Mouse (Mus musculus): ENCODE measurements at regions not wholly inside any gene's neighbourhood (a gene's known extent, or its start where the extent isn't known, plus 50 kb on each side); places are given as distances from the start of the nearest gene placed in this dataset.

DNA sequence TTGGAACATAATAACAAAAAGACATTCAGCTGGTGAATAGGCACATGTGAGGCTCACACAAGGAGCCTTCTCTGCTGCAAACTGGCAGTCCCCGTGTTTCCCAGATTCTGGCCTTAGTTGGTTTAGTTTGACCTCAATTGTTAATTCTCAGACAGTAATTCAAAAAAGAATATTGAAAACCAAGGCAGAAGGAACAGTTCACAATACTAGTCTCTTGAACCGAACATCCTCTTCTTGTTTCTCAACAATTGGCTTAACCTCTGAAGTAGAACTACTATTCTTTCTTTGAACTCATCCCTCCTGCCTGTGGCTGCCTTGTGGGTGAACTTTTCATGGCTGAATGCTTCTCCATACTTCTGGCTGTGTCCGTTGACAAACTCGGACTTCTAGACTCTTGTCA, 110.4 kb upstream of the Neil3 start:
- DNase-seq (ENCODE audit: low spot score) = no peak

DNA sequence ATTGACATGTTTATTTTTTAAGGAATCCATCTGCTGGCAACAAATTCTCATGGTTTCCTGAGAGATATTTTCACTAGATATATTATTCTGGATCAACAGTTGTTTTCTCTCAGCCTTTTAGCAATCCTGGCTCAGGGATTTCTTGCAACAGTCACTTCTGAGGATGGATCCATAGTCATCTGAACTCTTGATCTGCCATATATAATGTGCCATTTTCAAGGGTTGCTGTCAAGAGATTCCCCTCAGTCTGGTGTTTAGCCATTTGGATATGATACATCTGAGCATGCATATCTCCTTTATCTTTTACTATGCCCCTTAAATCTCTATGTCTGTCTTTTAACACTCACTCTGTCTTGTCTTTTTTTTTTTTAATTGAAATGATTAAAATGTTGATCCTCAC, 130.3 kb upstream of the Neil3 start:
- no peak for DNase-seq (ENCODE audit: low spot score)

DNA sequence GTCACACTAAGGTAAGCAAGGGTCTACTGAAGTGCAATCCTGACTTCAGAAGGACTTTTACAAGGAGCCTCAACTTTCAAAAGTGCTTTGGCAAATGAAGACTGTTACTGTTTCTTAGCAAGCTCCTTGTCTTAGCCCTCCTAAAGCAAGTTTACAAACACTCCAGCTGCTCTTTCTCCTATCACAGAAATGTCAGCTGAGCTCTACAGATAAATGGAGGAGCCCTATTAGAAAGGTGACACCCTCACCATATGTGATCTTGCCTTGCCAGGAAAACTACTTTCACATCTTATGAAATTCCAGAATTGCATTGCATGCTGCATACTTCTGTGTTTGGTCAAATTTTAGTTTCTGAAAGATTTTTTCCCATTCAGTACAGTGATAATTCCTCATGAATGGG, 136.6 kb upstream of the Neil3 start:
- no peak for DNase-seq (ENCODE audit: low spot score)

DNA sequence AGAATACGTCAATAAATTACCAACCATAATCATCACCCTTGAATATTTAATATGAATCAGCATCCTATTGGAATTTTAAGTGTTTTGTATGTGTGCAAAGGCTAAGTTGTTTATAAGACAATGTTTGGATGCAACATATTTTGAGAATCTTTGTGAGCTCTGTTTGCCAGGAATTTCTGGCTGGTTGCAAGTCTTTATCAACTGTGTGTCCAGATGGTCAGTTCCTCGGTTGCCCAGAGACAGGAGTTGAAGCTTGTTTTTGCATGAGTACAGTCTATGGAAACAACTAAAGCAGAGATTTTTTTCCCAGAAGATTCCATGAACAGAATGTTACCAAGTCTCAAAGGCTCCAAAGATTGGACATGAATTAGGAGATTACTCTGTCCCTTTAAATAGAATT, 142.0 kb upstream of the Neil3 start:
- no peak for DNase-seq (ENCODE audit: low spot score)

DNA sequence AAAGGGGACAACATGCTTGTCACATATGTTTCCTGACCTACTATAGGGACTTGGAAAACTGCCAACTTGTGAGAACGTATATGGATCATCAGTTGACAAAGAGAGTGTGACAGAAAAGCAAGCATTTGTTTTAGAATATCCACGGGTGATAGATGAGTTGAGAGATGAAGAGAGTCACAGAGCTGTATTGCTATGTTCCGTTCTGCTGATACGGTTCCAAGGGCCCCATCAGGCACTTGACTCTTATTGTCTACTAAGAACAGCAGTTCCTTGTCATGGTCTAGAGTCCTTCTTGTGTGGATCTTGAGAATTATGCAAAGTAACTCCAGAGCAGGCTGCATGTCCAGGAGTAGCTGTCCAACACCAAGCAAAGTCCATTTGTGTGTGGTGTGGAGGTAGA, 143.0 kb upstream of the Neil3 start:
- no peak for DNase-seq (ENCODE audit: low spot score)

DNA sequence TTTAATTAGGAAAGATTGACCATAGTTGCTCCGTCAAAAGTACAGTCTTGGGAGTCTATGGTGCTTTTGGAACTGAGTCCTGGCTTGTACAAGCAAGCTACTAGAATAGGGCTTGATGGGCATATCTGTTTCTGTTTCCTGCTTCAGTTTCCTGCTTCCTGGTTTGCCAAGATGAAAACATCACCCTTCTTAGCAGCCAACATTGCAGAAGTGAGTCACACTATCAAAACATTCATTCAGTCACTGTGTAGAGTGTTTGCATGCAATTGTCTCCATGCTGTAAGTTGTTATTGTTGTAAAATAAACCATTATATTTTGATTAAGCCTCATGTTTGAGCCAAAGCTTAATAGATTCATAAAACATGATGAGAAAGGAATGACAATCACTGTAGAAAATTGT, 149.3 kb upstream of the Neil3 start:
- no peak for DNase-seq (ENCODE audit: low spot score)

DNA sequence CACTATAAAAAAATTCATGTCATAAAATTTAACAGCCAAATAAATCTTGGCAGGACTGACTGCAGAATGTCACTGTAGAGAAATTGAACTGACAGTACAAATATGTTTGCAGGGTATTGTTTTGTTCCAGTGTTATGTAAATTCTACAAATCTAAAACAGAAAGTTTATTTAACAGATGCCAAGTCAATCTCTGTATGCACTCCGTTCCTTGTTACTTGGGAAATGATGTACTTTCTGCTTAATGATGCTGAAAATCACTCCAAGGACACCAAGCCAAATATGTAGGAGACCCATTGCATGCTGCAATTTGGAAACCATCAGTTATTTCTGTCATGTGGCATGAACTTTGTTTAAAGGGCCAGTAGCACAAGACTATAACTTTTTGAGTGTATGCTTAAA, 182.3 kb upstream of the Neil3 start:
- DNase-seq (ENCODE audit: low spot score) = no peak

DNA sequence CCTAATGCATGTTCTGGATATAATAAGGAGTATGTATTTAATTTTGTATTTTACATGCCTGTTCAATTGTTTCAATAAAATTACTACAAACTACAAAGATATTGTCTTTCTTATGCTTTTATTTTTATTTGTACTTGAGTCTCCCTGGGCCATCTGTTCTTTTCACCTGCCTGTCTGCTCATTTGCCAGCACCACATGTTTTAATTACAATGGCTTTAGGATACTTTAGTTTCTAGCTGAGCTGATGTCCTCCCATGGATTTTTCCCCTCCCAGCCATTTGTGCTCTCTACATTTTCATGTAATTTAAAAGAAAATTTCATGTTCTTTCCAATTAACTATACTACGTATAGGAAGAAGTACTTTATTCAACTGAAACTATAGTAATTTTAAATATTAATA, 188.5 kb upstream of the Neil3 start:
- DNase-seq (ENCODE audit: low spot score) = no peak

DNA sequence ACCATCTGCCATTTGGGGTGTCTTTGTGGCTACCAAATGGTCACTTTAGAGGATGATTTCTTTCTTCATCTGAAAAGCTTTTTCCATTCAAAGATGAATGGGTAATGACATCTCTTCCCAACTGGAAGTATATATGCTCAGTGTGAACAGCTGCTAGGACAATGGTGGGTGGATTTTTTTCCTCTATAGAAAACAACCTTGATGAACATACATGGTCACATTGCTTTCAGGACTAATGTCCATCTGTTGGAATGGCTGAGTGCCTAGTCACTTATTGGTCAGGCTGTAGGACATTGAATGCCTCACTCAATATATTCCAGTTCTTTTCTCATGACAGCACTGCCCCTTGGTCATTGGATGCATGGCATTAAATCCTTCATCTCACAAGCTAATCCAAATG, 209.0 kb upstream of the Neil3 start:
- DNase-seq (ENCODE audit: low spot score) = no peak

DNA sequence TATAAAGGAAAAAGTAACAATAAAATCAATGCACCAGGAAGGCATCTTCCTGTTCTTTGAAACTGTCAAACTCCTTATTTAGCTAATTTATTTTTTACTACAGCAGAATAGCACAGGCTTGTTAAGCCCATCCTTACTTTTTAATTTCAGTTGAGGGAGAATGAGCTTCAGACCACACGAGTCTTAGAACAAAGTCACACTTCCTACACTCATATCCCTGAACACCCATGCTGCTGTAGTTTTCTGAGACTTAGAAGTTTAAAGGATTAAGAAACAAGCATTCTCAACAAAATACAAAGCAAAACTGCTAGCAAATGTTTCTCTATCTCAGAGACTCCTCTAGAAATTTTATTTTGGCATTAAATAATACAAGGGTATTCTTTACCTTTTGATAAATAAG, 208.8 kb upstream of the Vegfc start:
- no peak for DNase-seq (ENCODE audit: low spot score)

DNA sequence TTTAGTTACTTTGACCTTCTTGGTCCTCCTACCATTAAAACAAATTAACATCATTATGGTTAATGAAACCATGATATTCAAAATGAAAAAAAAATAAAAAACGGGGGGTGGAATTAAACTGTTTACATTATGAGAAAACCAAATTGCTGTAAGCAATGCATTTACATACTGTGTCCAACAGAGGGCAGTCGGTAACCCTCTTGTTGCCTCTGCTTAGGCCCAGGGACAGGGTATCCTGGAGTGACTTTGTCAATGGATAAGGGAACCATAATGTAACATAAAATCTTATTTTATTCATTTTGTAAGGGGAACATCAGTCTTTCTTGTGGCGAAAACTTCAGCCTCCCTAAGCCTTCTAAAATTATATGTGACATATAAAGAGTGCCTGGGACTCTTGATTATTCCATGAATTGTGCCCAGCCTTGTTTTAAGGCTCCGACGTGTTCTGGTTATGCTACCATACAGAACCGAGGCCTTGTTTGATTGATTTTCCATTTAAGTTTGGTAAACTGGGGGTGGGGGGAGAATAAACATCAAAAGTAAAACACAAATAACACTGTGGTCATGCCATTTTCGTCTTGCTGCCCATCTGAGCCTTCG, 207.3 kb upstream of the Vegfc start:
- DNase-seq (ENCODE audit: low spot score) = peak; percentile 3

DNA sequence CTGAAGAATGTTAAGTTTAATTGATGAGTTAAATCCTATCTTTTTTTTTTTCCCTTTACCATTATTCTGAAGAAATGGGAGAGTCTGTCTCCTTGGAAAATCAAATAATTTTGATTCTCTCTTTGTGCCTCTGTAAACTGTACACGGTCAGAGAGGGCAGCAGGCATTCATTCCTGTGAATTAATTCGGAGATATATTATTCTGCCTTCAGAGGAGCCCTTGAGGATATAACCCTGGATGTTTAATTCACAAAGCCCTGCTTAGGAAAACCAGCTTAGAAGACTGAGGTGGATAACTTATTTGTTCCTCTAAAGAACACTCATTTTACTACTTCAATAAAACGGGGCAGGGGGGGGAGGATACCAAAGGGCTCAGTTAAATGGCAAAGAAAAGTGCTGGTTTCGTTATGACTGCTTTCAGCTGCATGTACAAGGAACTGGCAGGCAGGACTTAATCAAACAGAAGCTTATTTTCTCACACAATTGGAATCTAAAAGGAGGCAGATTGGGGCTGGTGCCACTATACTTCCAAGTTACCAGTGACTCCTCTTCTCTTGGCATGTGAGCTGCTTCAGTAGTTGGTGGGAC, 205.3 kb upstream of the Vegfc start:
- DNase-seq (ENCODE audit: low spot score) = no peak

DNA sequence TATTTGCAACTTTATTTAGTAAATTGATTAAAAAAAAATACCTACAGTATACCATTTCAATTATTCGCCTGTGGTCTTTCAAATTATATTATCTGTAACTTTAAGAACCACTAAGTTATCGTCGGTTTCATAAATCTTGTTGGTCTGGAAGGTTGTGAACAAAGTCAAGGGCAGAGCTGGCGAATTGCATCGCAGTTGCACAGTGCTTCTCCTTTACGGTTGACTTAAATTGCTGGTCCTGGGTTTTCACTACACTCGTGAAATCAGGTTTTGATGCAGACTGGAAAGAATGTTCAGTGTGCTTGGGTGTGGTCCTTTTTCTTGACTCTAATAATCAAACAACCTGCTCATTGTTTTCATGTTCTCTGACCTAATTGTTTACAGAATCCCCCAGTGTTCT, 198.6 kb upstream of the Vegfc start:
- no peak for DNase-seq (ENCODE audit: low spot score)

DNA sequence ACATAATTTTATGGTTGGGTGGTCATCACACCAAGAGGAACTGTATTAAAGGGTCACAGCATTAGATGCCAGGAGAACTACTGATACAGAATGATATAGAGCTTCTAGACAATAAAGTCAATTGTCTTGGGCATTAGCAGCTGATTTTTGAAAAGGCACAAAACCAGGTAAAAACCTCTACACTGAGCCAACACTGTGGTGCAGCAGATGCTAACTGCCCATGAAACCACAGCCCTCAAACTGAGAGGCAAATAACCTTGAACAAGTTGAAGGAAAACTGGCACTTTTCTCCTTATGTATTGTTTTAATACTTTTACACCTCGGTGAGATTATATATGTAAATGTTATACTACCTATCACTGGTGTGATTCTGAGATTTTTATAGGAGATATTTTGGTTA, 195.9 kb upstream of the Vegfc start:
- DNase-seq (ENCODE audit: low spot score) = no peak

DNA sequence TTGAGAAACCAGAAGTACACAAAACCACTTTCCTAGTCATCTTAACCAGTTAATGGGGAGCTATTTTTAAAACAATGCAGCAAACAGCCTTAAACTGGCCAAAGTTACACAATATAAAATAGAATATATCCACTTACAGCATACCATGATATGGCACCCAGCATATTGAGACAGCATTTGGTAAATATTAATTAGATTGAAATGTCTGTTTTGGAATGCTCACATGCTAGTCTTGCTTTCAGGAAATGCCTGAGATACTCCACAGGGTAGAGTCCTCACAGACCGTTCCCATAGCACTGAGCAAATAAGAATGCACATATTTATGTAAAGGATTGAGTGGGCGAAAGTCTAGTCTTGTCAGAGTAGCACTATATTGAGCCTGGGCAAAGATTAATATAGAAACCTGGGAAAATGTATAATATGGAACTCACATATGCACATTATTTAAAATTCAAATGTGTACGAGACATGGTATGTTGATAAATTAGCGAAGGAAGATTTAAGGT, 185.1 kb upstream of the Vegfc start:
- DNase-seq (ENCODE audit: low spot score) = no peak

DNA sequence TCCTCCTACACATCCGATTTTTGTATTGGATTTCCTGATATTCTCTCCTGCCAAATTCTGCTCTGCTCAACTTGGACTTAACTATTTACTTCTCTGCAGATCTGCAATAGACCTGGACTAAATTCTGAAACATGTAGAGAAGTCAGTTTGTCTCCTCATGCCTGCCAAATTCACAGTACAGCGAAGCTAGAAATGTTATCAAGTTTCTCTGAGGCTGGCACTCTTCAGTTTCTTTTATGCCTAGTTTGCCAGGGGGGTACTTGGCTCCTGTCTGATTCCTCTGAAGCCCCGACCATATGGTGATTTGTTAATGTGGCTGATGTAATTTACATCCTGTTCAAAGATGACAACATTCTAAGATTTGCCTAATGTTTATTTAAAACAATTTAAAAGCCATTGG, 184.6 kb upstream of the Vegfc start:
- no peak for DNase-seq (ENCODE audit: low spot score)

DNA sequence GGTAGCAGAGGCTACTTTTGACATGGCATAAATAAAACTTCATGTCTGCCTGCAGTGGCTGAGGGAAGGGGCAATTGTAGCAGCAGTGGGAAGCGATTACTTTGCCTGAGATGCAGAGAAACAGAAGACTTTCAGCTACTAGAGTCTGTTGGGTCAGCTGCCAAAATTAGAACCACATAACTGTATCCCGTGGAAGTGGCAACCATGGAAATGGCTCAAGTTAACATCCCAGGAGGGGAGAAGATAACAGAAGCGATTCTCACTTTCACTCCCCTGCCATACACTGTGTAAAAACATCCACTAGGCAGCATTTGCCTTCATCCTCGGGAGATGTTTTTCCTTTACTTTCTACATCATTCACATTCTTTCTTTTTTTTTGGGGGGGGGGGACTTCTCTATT, 155.1 kb upstream of the Vegfc start:
- no peak for DNase-seq (ENCODE audit: low spot score)

DNA sequence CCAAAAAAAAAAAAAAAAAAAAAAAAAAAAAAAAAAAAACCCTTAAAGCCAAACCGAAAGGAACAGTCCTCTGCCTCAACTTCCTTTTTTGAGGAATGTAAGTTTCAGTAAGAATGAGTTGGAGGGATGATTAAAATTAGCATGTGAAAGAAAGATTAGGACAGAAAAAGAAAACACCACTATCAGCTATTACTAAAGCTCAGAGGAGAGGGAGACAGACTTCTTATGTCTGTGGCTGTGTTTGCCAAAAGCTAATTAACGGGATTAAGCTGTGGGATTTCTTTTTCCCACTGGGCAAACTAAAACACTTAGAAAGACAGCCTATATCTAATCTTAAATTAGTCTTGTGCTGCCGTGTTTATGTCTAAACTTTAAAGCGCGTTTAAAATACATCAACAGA, 146.7 kb upstream of the Vegfc start:
- no peak for DNase-seq (ENCODE audit: low spot score)

DNA sequence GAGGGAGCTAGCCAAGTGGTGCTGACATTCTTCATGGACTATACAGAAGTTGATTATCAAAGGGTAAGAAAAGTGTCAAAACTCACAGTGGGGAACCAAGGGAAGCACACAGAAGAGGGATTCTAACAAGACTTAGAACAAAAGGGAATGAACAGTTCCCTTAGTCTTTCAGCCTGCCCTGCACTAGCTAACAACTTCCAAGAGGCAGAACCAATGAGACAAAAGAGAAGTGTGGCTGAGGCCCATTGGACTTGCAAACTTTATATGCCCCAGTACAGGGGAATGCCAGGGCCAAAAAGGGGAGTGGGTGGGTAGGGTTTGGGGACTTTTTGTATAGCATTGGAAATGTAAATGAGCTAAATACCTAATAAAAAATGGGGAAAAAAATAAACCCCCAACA, 139.0 kb upstream of the Vegfc start:
- no peak for DNase-seq (ENCODE audit: low spot score)

DNA sequence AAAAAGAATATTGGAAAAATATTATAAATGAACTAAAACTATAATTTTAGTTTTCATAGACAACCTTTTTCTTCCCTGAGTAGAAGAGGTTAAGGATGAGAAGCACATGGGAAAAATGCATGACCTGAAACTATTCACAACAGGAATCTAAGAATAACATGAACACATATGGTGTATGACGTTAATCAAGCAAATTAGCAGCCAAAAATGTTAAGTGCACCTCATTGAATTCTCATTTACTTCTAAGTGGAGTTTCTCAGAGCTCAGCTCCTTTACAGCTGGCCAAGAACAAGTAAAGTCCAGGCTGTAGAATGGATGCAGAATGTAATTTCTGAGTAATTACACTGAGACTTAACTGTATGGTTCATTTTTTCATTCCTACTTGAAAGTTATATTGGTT, 137.9 kb upstream of the Vegfc start:
- no peak for DNase-seq (ENCODE audit: low spot score)

DNA sequence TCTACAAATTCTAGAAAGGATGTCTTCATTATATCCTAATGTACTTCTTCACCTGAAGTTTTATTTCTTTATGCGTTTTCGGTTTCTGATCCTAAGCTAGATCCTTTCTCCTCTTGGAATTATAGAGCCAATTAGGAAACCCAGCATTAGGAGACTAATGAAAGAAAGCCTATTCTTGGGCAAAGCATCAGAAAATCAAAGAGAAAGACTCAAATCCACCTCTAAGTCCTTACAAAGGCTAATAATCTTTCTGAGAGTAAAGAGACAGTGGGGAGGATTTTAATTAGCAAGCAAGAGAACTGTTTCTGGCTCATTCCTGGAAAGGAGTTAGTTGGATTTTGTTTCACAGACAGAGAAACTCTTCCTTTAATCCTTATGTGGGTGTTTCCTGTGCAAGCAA, 136.3 kb upstream of the Vegfc start:
- no peak for DNase-seq (ENCODE audit: low spot score)

DNA sequence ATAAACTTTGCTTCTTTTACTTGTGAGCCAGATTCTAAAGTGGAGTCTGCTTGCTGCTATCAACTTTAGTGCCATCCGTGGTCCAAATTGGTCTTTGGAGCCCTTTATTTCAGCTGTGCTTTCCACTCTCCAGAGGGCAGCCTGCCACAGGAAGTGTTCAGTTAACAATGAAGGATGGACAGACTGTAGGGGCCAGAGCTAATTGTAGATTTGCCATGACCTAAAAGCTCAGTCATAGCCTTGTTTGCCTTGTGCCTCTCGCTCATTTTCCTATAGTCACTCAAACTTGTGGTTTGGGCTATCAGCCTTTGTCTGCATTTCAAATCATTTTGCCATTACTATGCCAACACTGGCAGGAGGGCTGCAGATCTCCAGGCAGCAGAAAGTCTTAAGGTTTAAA, 131.8 kb upstream of the Vegfc start:
- no peak for DNase-seq (ENCODE audit: low spot score)

DNA sequence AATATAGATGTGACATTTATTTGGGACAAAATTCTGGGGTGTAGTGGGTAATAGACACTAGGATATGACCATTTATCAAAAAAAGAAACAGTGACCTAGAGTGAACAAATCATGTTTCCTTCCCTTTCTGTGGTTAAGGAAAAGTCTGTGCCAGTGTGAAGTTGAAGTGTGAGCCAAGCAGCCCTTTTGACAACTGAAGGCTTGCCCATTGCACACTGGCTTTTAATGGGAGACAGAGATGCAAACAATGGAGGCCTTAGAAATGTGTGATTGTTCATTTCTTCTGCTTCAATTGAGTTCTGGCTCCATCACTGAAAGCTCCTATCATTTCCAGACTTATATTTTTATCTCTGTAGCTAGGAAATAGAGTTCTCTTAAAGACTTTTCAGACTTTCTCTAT, 130.0 kb upstream of the Vegfc start:
- DNase-seq (ENCODE audit: low spot score) = no peak

DNA sequence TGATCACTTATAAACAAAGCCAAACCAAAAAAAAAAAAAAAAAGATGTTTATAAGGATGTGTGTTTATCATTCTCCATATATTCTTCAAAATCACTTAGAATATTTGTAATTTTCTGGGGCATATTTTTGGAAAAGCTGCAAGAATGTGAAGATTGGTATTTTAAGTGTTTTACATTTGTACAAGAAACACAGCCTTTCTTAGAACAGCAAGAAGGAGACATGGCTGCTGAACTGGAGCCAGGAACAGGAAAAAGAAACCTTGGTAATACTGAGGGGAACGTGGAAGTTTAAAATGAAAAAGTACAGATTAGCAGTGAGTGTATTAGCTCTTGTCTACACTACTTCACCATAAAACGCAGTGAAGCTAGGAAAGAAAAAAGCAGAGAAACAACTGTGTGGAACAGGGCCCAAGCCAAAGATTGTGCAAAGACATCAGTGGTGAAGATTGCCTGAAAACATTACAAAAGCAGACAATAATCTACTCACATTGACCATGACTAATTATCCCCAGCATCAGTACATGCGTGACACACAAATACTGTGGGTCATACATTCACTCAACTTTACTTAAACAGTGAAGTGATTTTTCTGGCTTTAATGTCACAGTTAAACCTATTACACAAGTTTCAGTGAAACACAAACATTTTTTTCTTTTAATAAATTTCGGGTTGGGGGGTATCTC, 122.8 kb upstream of the Vegfc start:
- DNase-seq (ENCODE audit: low spot score) = no peak
